Mouse (Mus musculus): Measurements from ENCODE around the gene BC034090. TPM values are rescaled to one million over a fixed set of nuclear protein-coding genes. Genes with fewer than 3 reads are reported as not detected.

BC034090 gene
- polyA plus RNA-seq, 1 experiment = 4.9 TPM

GRCm38 (mm10) chr1:155204560-155205162 lies 39.6 kb downstream of the BC034090 start:
- Histone ChIP-seq H3K79me3 (ENCODE audit: low read depth) (no peaks in the 10 kb centered on the region), H3ac (ENCODE audit: control insufficient read depth, insufficient read length, low read depth) (no peak overlapping the region), H3K36me3 (ENCODE audit: control insufficient read depth, insufficient read depth) (no peaks in the 10 kb centered on the region), H3K27me3 (ENCODE audit: control insufficient read depth, insufficient read depth, insufficient read length) (no peaks in the 10 kb centered on the region), H3K79me2 (ENCODE audit: control insufficient read depth, insufficient read depth) (no peaks in the 10 kb centered on the region), H3K4me3 (ENCODE audit: insufficient read depth, poor library complexity, severe bottlenecking) (no peak overlapping the region)
- no peak for TF ChIP-seq USF1 (IDR thresholded peaks at IDR 0.05; ENCODE audit: low read depth)

- no peaks in the 10 kb centered on the region for H3K79me3 ChIP-seq (ENCODE audit: low read depth)
- H3K4me3 ChIP-seq (ENCODE audit: insufficient read depth, poor library complexity, severe bottlenecking) = no peak overlapping the region
- TF ChIP-seq FOSL1 (IDR thresholded peaks at IDR 0.05; ENCODE audit: insufficient read depth, low read length, poor library complexity, severe bottlenecking) (no peak), MAX (IDR thresholded peaks at IDR 0.05) (no peak), CTCF (IDR thresholded peaks at IDR 0.05; ENCODE audit: control insufficient read depth, insufficient read depth, insufficient read length) (no peak)
- H3K27me3 ChIP-seq (ENCODE audit: control insufficient read depth, insufficient read depth, insufficient read length) = no peaks in the 10 kb centered on the region
- no peaks in the 10 kb centered on the region for H3K79me2 ChIP-seq (ENCODE audit: control insufficient read depth, insufficient read depth)
- H3K36me3 ChIP-seq (ENCODE audit: control insufficient read depth, insufficient read depth) = no peaks in the 10 kb centered on the region
- no peak overlapping the region for H3ac ChIP-seq (ENCODE audit: control insufficient read depth, insufficient read length, low read depth)
These were observed 40.3 kb downstream of the BC034090 start for GRCm38 (mm10) chr1:155203954-155204353.

- no peaks in the 10 kb centered on the region for H3K36me3 ChIP-seq (ENCODE audit: control insufficient read depth, insufficient read depth)
- no peak overlapping the region for H3ac ChIP-seq (ENCODE audit: control insufficient read depth, insufficient read length, low read depth)
- H3K4me3 ChIP-seq (ENCODE audit: insufficient read depth, poor library complexity, severe bottlenecking) = no peak overlapping the region
- H3K27me3 ChIP-seq (ENCODE audit: control insufficient read depth, insufficient read depth, insufficient read length) = no peaks in the 10 kb centered on the region
- TF ChIP-seq FOSL1 (IDR thresholded peaks at IDR 0.05; ENCODE audit: insufficient read depth, low read length, poor library complexity, severe bottlenecking) (no peak), CEBPB (IDR thresholded peaks at IDR 0.05; ENCODE audit: low read depth) (no peak), CTCF (IDR thresholded peaks at IDR 0.05; ENCODE audit: control insufficient read depth, insufficient read depth, insufficient read length) (no peak), MAX (IDR thresholded peaks at IDR 0.05) (no peak), MYOG (IDR thresholded peaks at IDR 0.05; ENCODE audit: control insufficient read depth, extremely low read depth, insufficient read length) (no peak), USF1 (IDR thresholded peaks at IDR 0.05; ENCODE audit: low read depth) (no peak)
- no peaks in the 10 kb centered on the region for H3K79me3 ChIP-seq (ENCODE audit: low read depth)
- no peaks in the 10 kb centered on the region for H3K79me2 ChIP-seq (ENCODE audit: control insufficient read depth, insufficient read depth)
These were observed 41.1 kb downstream of the BC034090 start for GRCm38 (mm10) chr1:155203101-155203500.

GRCm38 (mm10) chr1:155202472-155202871 lies 41.8 kb downstream of the BC034090 start:
- Histone ChIP-seq H3K36me3 (ENCODE audit: control insufficient read depth, insufficient read depth) (no peaks in the 10 kb centered on the region), H3K4me3 (ENCODE audit: insufficient read depth, poor library complexity, severe bottlenecking) (no peak overlapping the region), H3K27me3 (ENCODE audit: control insufficient read depth, insufficient read depth, insufficient read length) (no peaks in the 10 kb centered on the region), H3K79me3 (ENCODE audit: low read depth) (no peaks in the 10 kb centered on the region), H3ac (ENCODE audit: control insufficient read depth, insufficient read length, low read depth) (no peak overlapping the region), H3K79me2 (ENCODE audit: control insufficient read depth, insufficient read depth) (no peaks in the 10 kb centered on the region)
- TF ChIP-seq MYOG (IDR thresholded peaks at IDR 0.05; ENCODE audit: control insufficient read depth, extremely low read depth, insufficient read length) (no peak), CTCF (IDR thresholded peaks at IDR 0.05; ENCODE audit: control insufficient read depth, insufficient read depth, insufficient read length) (no peak), MYOD1 (IDR thresholded peaks at IDR 0.05; ENCODE audit: control insufficient read depth, insufficient read length, low read depth) (no peak), MAX (IDR thresholded peaks at IDR 0.05) (no peak), FOSL1 (IDR thresholded peaks at IDR 0.05; ENCODE audit: insufficient read depth, low read length, poor library complexity, severe bottlenecking) (no peak), CEBPB (IDR thresholded peaks at IDR 0.05; ENCODE audit: low read depth) (no peak), USF1 (IDR thresholded peaks at IDR 0.05; ENCODE audit: low read depth) (no peak)

GRCm38 (mm10) chr1:155201914-155202313 lies 42.3 kb downstream of the BC034090 start:
- H3K27me3 ChIP-seq (ENCODE audit: control insufficient read depth, insufficient read depth, insufficient read length) = no peaks in the 10 kb centered on the region
- no peak for TF ChIP-seq CTCF (IDR thresholded peaks at IDR 0.05; ENCODE audit: control insufficient read depth, insufficient read depth, insufficient read length)
- TF ChIP-seq CEBPB (IDR thresholded peaks at IDR 0.05; ENCODE audit: low read depth) = no peak
- no peak for TF ChIP-seq MAX (IDR thresholded peaks at IDR 0.05)
- no peak for TF ChIP-seq USF1 (IDR thresholded peaks at IDR 0.05; ENCODE audit: low read depth)
- no peak for TF ChIP-seq MYOD1 (IDR thresholded peaks at IDR 0.05; ENCODE audit: control insufficient read depth, insufficient read length, low read depth)
- no peak for TF ChIP-seq FOSL1 (IDR thresholded peaks at IDR 0.05; ENCODE audit: insufficient read depth, low read length, poor library complexity, severe bottlenecking)
- TF ChIP-seq MYOG (IDR thresholded peaks at IDR 0.05; ENCODE audit: control insufficient read depth, extremely low read depth, insufficient read length) = no peak
- no peaks in the 10 kb centered on the region for H3K79me2 ChIP-seq (ENCODE audit: control insufficient read depth, insufficient read depth)
- no peak overlapping the region for H3K4me3 ChIP-seq (ENCODE audit: insufficient read depth, poor library complexity, severe bottlenecking)
- no peaks in the 10 kb centered on the region for H3K36me3 ChIP-seq (ENCODE audit: control insufficient read depth, insufficient read depth)
- H3ac ChIP-seq (ENCODE audit: control insufficient read depth, insufficient read length, low read depth) = no peak overlapping the region
- no peaks in the 10 kb centered on the region for H3K79me3 ChIP-seq (ENCODE audit: low read depth)

GRCm38 (mm10) chr1:155201373-155201879 lies 42.8 kb downstream of the BC034090 start:
- H3K79me3 ChIP-seq (ENCODE audit: low read depth) = no peaks in the 10 kb centered on the region

More at GRCm38 (mm10) chr1:155201373-155201879, 42.8 kb downstream of the BC034090 start:
- TF ChIP-seq MYOD1 (IDR thresholded peaks at IDR 0.05; ENCODE audit: control insufficient read depth, insufficient read length, low read depth) = no peak
- TF ChIP-seq MYOG (IDR thresholded peaks at IDR 0.05; ENCODE audit: control insufficient read depth, extremely low read depth, insufficient read length) = no peak
- TF ChIP-seq CTCF (IDR thresholded peaks at IDR 0.05; ENCODE audit: control insufficient read depth, insufficient read depth, insufficient read length) = no peak
- TF ChIP-seq CEBPB (IDR thresholded peaks at IDR 0.05; ENCODE audit: low read depth) = no peak
- H3K27me3 ChIP-seq (ENCODE audit: control insufficient read depth, insufficient read depth, insufficient read length) = no peaks in the 10 kb centered on the region
- no peak overlapping the region for H3K4me3 ChIP-seq (ENCODE audit: insufficient read depth, poor library complexity, severe bottlenecking)
- H3K79me2 ChIP-seq (ENCODE audit: control insufficient read depth, insufficient read depth) = no peaks in the 10 kb centered on the region
- no peaks in the 10 kb centered on the region for H3K36me3 ChIP-seq (ENCODE audit: control insufficient read depth, insufficient read depth)
- no peak overlapping the region for H3ac ChIP-seq (ENCODE audit: control insufficient read depth, insufficient read length, low read depth)

Measured in C2C12 (cell line).